Mouse (Mus musculus): ENCODE results near the gene Zfp444.
A peak's percentile ranks its signal among the peaks of the same experiment; 100 is the strongest.

- TF ChIP-seq CTCF (IDR thresholded peaks at IDR 0.05; ENCODE audit: borderline replicate concordance, extremely low read depth, insufficient read depth, insufficient read length) (peak; percentile 11; the same call in 1 of the 2 replicates), POLR2A (IDR thresholded peaks at IDR 0.05; ENCODE audit: borderline replicate concordance, extremely low read depth, insufficient read depth, insufficient read length, poor library complexity, severe bottlenecking) (no peak)
Observed at GRCm38 (mm10) chr7:6189542-6189941, 17.5 kb downstream of the Zfp444 start.
